Mouse (Mus musculus) embryonic facial prominence, embryonic 11.5 days (tissue): ENCODE data around the gene Kcnj11. TPM values are rescaled to one million over a fixed set of nuclear protein-coding genes. Genes with fewer than 3 reads are reported as not detected.

Experiments
- ATAC-seq: fragments of 200-750 bp; cut with Nextera tagmentation; replicated peaks from 2 replicates; pipeline ENCODE4 v1.8.0; 2017; ENCODE audit warnings: low read depth; ENCODE audit not compliant: insufficient number of reproducible peaks, low FRiP score, low TSS enrichment
- DNase-seq: peaks from one replicate; pipeline ENCODE4 v3.0.0-alpha.2; 2015; ENCODE audit warnings: low spot score
- H3K27ac ChIP-seq: fragments of 300-500 bp; sonication (generic); replicated peaks from 2 replicates; pipeline ENCODE4 v1.5.1; 2014; ENCODE audit warnings: mild to moderate bottlenecking, low read depth, low read length, control low read depth
- H3K27me3 ChIP-seq: fragments of 300-500 bp; sonication (generic); 2 replicates; pipeline ENCODE4 v1.6.1; 2014; ENCODE audit warnings: mild to moderate bottlenecking, low read length, moderate library complexity, mixed read lengths; ENCODE audit not compliant: control insufficient read depth, insufficient read depth
- H3K36me3 ChIP-seq: fragments of 300-500 bp; sonication (generic); replicated peaks from 2 replicates; pipeline ENCODE4 v1.6.1; 2014; ENCODE audit warnings: low read depth, mild to moderate bottlenecking, low read length, moderate library complexity, mixed read lengths; ENCODE audit not compliant: control insufficient read depth, insufficient read depth
- H3K4me1 ChIP-seq: fragments of 300-500 bp; sonication (generic); 2 replicates; pipeline ENCODE4 v1.6.1; 2014; ENCODE audit warnings: low read length, mixed read lengths; ENCODE audit not compliant: control insufficient read depth, insufficient read depth
- H3K4me2 ChIP-seq: fragments of 300-500 bp; sonication (generic); 2 replicates; pipeline ENCODE4 v1.6.1; 2014; ENCODE audit warnings: low read depth, mild to moderate bottlenecking, control low read depth, low read length, moderate library complexity
- H3K4me3 ChIP-seq: fragments of 300-500 bp; sonication (generic); 2 replicates; pipeline ENCODE4 v1.5.1; 2014; ENCODE audit warnings: low read depth, low read length, control low read depth
- H3K9ac ChIP-seq: fragments of 300-500 bp; sonication (generic); replicated peaks from 2 replicates; pipeline ENCODE4 v1.6.1; 2014; ENCODE audit warnings: mild to moderate bottlenecking, control low read depth, low read length
- H3K9me3 ChIP-seq: fragments of 300-500 bp; sonication (generic); replicated peaks from 2 replicates; pipeline ENCODE4 v1.6.1; 2016; ENCODE audit warnings: mild to moderate bottlenecking, low read length, inconsistent platforms, mixed read lengths; ENCODE audit not compliant: control insufficient read depth
- WGBS: fragments of 180-500 bp; shearing (Covaris S2); extraction: QIAGEN DNeasy Blood & Tissue Kit; methylation state at CpG from one replicate; pipeline ENCODE4 v1.1.7; 2014; 5-methylcytosine and 5-hydroxymethylcytosine counted together
- polyA plus RNA-seq: library from polyadenylated mRNA; unstranded; fragments of >200 nt; fragmentation: Nextera tagmentation; extraction: Ambion mirVana; gene quantifications from 2 replicates; pipeline ENCODE4 v1.2.1, GENCODE M21; 2014

The Kcnj11 gene
- polyA plus RNA-seq, 1 experiment from 2014 or later, result 0.32 TPM

DNA sequence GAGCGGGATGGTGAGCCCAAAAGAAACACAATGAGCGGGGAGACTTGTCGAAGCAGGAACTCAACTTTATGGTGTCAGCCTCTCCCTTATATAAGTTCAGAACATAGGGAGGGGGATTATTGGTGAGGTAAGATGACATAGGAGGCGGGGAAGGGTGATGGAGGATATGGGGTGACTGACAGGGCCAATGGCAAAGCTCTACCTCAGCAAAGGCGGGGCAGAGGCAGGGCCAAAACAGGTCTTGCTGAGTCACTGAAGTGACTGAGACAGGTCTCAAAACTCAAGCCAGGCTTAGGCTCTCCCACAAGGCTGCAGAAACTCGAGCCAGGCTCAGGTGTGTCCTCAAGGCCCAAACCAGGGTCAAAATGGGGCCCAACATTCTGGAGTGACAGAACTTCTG, 14.2 kb downstream of the Kcnj11 start:
- Histone ChIP-seq H3K4me2 (no peak overlapping the region), H3K36me3 (peaks cover 4% of the 10 kb centered on the region), H3K4me1 (no peaks in the 10 kb centered on the region), H3K27ac (no peak overlapping the region), H3K4me3 (no peak overlapping the region), H3K9ac (no peak overlapping the region), H3K27me3 (no peaks in the 10 kb centered on the region), H3K9me3 (no peaks in the 10 kb centered on the region)
- ATAC-seq, result no peak
- 88% methylated on average over 6 of the region's 6 CpGs for WGBS
- DNase-seq, result no peak

DNA sequence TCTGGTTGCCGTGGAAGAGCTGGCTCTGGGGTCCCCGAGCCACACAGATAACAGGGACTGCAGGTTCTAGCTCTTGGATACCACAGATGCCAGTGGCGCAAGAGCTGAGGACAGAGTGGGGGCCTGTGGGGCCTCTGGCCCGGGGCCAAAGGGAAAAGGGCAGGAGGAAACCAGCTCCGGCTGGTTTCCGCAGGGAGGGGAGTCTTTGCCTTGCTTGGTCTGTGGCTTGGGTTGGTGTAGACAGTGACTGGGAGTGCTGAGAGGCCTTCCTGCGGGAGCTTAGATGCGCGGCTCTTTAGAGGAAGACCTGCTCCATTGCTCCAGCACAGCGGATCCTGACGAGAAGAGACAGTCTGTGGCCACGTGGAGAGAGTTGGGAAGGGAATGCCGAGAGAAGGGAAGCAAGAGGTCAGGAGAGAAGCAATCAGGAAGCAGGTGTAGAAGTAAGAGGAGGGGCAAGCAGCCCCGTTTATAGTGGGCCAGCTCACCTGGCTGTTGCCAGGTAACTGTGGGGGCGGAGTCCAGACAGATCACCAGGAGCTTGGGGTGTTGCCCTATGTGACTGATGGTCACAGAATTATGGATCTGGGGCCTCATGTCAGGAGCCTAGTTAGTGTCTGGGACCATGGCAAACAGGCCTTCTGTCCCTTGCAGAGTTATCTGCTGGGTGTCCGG, 15.6 kb downstream of the Kcnj11 start:
- no peak for DNase-seq
- Histone ChIP-seq H3K27me3 (no peaks in the 10 kb centered on the region), H3K27ac (no peak overlapping the region), H3K36me3 (peaks cover 4% of the 10 kb centered on the region), H3K4me1 (no peaks in the 10 kb centered on the region), H3K9ac (no peak overlapping the region), H3K4me3 (no peak overlapping the region), H3K4me2 (no peak overlapping the region), H3K9me3 (no peaks in the 10 kb centered on the region)
- ATAC-seq, result 0 out of 2 replicates have a peak, but pooled peaks have one; percentile 30
- 77% methylated on average over 16 of the region's 16 CpGs for WGBS

DNA sequence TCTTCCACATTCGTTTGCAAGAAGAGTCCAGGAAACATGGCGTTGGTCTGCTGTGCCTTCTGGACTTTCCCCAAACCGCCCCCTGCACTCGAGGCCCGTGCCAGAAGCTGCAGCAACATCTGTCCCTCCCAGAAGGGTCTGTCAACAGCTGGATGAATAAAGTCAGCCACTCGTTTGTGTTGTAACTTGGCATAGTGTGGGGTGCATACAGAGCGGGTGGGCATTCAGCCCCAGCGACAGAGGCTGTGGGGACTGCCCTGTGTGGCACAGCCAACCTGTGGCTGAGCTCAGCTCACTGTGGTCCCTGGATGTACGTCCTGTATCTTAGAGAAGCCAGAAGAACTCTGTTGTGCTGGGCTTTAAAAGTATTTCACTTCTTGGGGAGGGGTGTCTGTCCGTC, 16.5 kb downstream of the Kcnj11 start:
- no peaks in the 10 kb centered on the region for H3K4me1 ChIP-seq
- peaks cover 6% of the 10 kb centered on the region for H3K36me3 ChIP-seq
- H3K4me2 ChIP-seq, result no peak overlapping the region
- H3K4me3 ChIP-seq, result no peak overlapping the region
- H3K27me3 ChIP-seq, result no peaks in the 10 kb centered on the region
- DNase-seq, result no peak
- 90% methylated on average over 10 of the region's 10 CpGs for WGBS
- no peak overlapping the region for H3K9ac ChIP-seq
- H3K9me3 ChIP-seq, result no peaks in the 10 kb centered on the region
- H3K27ac ChIP-seq, result no peak overlapping the region
- no peak for ATAC-seq

DNA sequence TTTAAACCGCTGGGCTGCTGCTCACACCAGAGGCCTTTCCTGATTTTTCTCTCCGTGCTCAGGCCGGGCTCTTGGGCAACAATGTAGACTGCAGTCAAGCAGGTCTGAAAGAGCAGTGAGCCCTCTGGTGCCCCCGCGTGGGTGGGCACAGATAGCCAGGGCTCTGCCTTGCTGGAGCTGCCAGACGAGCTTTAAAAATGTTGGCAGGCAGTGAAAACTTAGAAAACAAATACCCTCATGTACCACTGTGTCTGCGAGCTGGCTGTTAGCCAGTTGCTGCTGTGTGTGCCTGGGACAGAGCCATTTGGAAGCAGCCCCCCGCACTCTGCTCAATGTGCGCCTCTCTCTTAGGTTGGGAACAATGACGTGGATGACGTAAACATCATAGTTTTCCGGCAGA, 22.9 kb downstream of the Kcnj11 start:
- 90% methylated on average over 12 of the region's 12 CpGs for WGBS
- Histone ChIP-seq H3K4me1 (no peaks in the 10 kb centered on the region), H3K4me2 (no peak overlapping the region), H3K9me3 (no peaks in the 10 kb centered on the region), H3K27ac (no peak overlapping the region), H3K27me3 (no peaks in the 10 kb centered on the region), H3K36me3 (peaks cover 7% of the 10 kb centered on the region; the same call in 1 of the 2 replicates), H3K4me3 (no peak overlapping the region), H3K9ac (no peak overlapping the region)
- DNase-seq (no peak), ATAC-seq (no peak)

DNA sequence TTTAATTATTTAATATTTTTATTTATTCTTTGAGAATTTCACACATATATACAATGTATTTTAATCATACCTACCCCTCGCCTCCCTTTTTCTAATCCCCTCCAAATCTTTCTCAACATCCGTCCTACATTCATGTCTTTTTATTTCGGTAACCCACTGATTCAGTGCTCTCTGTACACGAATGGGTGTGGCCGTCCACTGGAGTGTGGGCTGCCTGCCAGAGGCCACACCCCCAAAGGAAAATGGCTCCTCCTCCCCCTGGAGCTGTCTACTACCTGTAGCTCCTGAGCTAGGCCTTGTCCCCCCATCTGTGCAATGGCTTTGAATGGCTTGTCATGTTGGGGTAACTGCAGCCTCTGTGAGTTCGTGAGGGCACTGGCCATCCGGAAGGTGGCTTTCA, 23.7 kb downstream of the Kcnj11 start:
- no peaks in the 10 kb centered on the region for H3K27me3 ChIP-seq
- H3K4me2 ChIP-seq, result no peak overlapping the region
- H3K9me3 ChIP-seq, result no peaks in the 10 kb centered on the region
- ATAC-seq, result no peak
- no peaks in the 10 kb centered on the region for H3K4me1 ChIP-seq
- no peak overlapping the region for H3K4me3 ChIP-seq
- H3K36me3 ChIP-seq, result peaks cover 10% of the 10 kb centered on the region; the same call in 1 of the 2 replicates
- DNase-seq, result no peak
- 87% methylated on average over 7 of the region's 7 CpGs for WGBS
- H3K27ac ChIP-seq, result no peak overlapping the region
- H3K9ac ChIP-seq, result no peak overlapping the region

DNA sequence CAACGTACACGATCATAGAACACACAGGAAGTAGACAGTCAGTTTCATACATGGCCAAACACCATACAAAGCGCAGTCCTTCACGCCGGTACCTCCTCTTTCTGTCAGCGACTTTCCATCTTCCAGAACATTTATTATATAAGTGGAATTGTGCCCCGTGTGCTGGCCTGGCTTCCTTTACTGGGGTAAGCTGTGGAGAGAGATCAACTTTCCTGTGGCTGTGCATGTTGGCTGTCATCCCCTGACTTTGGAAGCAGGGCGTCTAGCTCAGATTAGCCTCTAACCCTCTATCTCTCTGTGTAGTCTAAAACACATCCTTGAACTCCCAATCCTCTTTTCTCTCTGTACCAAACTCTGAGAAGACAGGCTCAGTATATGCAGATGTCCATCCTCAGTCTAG, 31.7 kb downstream of the Kcnj11 start:
- Histone ChIP-seq H3K36me3 (peaks cover 13% of the 10 kb centered on the region; the same call in 1 of the 2 replicates), H3K27me3 (no peaks in the 10 kb centered on the region), H3K9ac (no peak overlapping the region), H3K9me3 (no peaks in the 10 kb centered on the region), H3K4me2 (no peak overlapping the region), H3K27ac (no peak overlapping the region), H3K4me3 (no peak overlapping the region), H3K4me1 (no peaks in the 10 kb centered on the region)
- ATAC-seq (no peak), DNase-seq (no peak)
- 93% methylated on average over 8 of the region's 8 CpGs for WGBS

DNA sequence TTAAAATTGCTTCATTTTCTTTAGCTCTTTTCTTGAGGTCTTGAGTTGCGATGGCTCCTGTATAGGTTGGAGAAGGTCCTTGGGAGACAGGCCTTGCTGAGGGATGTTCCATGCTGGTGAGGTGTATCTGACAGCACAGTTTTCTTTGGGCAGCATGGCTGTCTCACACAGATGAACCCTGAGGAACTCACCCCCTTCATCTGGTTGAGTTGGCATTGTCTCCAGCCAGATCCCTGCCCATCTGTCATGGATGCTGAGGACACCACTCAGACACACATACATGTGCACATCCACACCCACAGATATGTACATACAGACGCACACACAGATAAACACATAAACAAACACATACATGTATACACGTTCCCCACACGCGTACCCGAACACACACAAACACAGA, 37.3 kb downstream of the Kcnj11 start:
- Histone ChIP-seq H3K4me3 (no peak overlapping the region), H3K4me2 (no peak overlapping the region), H3K9me3 (no peaks in the 10 kb centered on the region), H3K27me3 (no peaks in the 10 kb centered on the region), H3K27ac (no peak overlapping the region), H3K36me3 (peaks cover 6% of the 10 kb centered on the region; the same call in 1 of the 2 replicates), H3K4me1 (no peaks in the 10 kb centered on the region), H3K9ac (no peak overlapping the region)
- ATAC-seq, result no peak
- WGBS, result 97% methylated on average over 6 of the region's 6 CpGs
- DNase-seq, result no peak

DNA sequence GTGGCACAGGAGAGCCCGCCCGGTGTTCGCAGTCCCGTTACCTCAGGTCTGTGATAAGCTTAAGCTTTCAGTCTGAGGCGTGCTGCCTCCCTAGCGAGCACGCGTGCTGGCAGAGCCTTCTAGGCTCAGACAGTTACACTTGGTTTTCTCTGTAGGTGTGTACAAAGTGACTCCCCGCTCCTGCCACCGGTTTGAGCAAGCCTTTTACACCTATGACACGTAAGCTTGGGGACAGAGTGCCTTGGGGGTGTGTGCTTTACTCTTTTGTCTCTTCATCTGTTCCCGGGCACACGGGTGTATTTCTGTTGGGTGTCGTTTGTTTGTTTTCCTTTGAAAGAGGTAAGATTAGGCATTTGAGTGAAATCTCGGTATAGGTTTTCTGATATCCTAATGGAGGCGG, 39.0 kb downstream of the Kcnj11 start:
- H3K27me3 ChIP-seq, result no peaks in the 10 kb centered on the region
- no peak overlapping the region for H3K4me3 ChIP-seq
- H3K4me1 ChIP-seq, result no peaks in the 10 kb centered on the region
- H3K36me3 ChIP-seq, result peaks cover 6% of the 10 kb centered on the region; the same call in 1 of the 2 replicates
- ATAC-seq, result no peak
- WGBS, result 95% methylated on average over 16 of the region's 16 CpGs
- H3K9me3 ChIP-seq, result no peaks in the 10 kb centered on the region
- no peak overlapping the region for H3K4me2 ChIP-seq
- no peak overlapping the region for H3K9ac ChIP-seq
- no peak overlapping the region for H3K27ac ChIP-seq
- no peak for DNase-seq
